Comparison of ENCODE assay signal across 7 mouse cellular contexts in genomic region chr15:8717021-8717571, GRCm38 (mm10). TPM values are rescaled to one million over a fixed set of nuclear protein-coding genes. Genes with fewer than 3 reads are reported as not detected.
DNase-seq lines count a peak whose midpoint lies in the region; ATAC-seq and TF ChIP-seq lines count a peak whose summit lies in the region.

No protein-coding gene starts in this region.

- no peak overlapping the region for H3K9ac ChIP-seq in lung, embryonic 16.5 days (ENCODE audit: low read length)
- no peak overlapping the region for H3K9ac ChIP-seq in embryonic facial prominence, embryonic 15.5 days
- no peak overlapping the region for H3K9ac ChIP-seq in hindbrain, embryonic 12.5 days
- H3K9ac ChIP-seq in intestine, embryonic 16.5 days (ENCODE audit: low read depth, low read length) = no peak overlapping the region

- no peaks in the 10 kb centered on the region for H3K9me3 ChIP-seq in lung, embryonic 16.5 days (ENCODE audit: control insufficient read depth, low read length)
- H3K9me3 ChIP-seq in embryonic facial prominence, embryonic 15.5 days (replicated peaks) = no peaks in the 10 kb centered on the region
- no peaks in the 10 kb centered on the region for H3K9me3 ChIP-seq in hindbrain, embryonic 12.5 days (replicated peaks)
- H3K9me3 ChIP-seq in intestine, embryonic 16.5 days (ENCODE audit: control insufficient read depth, low read length) = no peaks in the 10 kb centered on the region

- ATAC-seq in lung, embryonic 16.5 days (ENCODE audit: low read depth) = no peak
- no peak for ATAC-seq in embryonic facial prominence, embryonic 15.5 days (ENCODE audit: insufficient number of reproducible peaks, low FRiP score, low TSS enrichment, low read depth)
- peak; percentile 85 for ATAC-seq in hindbrain, embryonic 12.5 days (ENCODE audit: low FRiP score)
- ATAC-seq in monocyte, adult 5-6 weeks (replicated peaks; ENCODE audit: insufficient number of reproducible peaks, low FRiP score, low TSS enrichment, poor library complexity, severe bottlenecking) = no peak
- no peak for ATAC-seq in intestine, embryonic 16.5 days

- H3K27me3 ChIP-seq in lung, embryonic 16.5 days (ENCODE audit: control insufficient read depth, insufficient read depth, low read depth, low read length) = no peaks in the 10 kb centered on the region
- no peaks in the 10 kb centered on the region for H3K27me3 ChIP-seq in embryonic facial prominence, embryonic 15.5 days
- no peaks in the 10 kb centered on the region; the same call in 1 of the 2 replicates for H3K27me3 ChIP-seq in hindbrain, embryonic 12.5 days
- no peaks in the 10 kb centered on the region for H3K27me3 ChIP-seq in intestine, embryonic 16.5 days (replicated peaks; ENCODE audit: control insufficient read depth, insufficient read depth, low read length)

- DNase-seq in lung, postnatal 36 days = no peak

- WGBS in lung, embryonic 16.5 days = 30% methylated on average over 6 of the region's 6 CpGs
- WGBS in embryonic facial prominence, embryonic 15.5 days = 39% methylated on average over 6 of the region's 6 CpGs
- 24% methylated on average over 6 of the region's 6 CpGs for WGBS in hindbrain, embryonic 12.5 days
- 13% methylated on average over 6 of the region's 6 CpGs for WGBS in olfactory bulb, adult 2 months
- WGBS in intestine, embryonic 16.5 days = 34% methylated on average over 6 of the region's 6 CpGs

- H3K27ac ChIP-seq in lung, embryonic 16.5 days (ENCODE audit: low read length) = 0 out of 2 replicates have a peak overlapping the region, but pooled peaks have one; percentile 2
- H3K27ac ChIP-seq in embryonic facial prominence, embryonic 15.5 days (replicated peaks) = no peak overlapping the region
- H3K27ac ChIP-seq in hindbrain, embryonic 12.5 days = peak overlapping the region; percentile 60; the same call in 1 of the 2 replicates
- peak overlapping the region; percentile 69; the same call in 1 of the 2 replicates for H3K27ac ChIP-seq in olfactory bulb, adult 2 months (ENCODE audit: insufficient read depth, low read depth, low read length)
- H3K27ac ChIP-seq in intestine, embryonic 16.5 days (ENCODE audit: low read length) = no peak overlapping the region

- H3K4me3 ChIP-seq in lung, embryonic 16.5 days (ENCODE audit: low read length) = no peak overlapping the region
- no peak overlapping the region for H3K4me3 ChIP-seq in embryonic facial prominence, embryonic 15.5 days (replicated peaks)
- no peak overlapping the region for H3K4me3 ChIP-seq in hindbrain, embryonic 12.5 days
- no peak overlapping the region for H3K4me3 ChIP-seq in olfactory bulb, adult 2 months (ENCODE audit: insufficient read depth, low read depth, low read length)
- no peak overlapping the region for H3K4me3 ChIP-seq in intestine, embryonic 16.5 days (ENCODE audit: low read length)

- 0 out of 2 replicates have a peak, but pooled peaks cover 3% of the 10 kb centered on the region for H3K4me1 ChIP-seq in lung, embryonic 16.5 days (replicated peaks; ENCODE audit: control insufficient read depth, insufficient read depth, low read length)
- peaks cover 3% of the 10 kb centered on the region; the same call in 1 of the 2 replicates for H3K4me1 ChIP-seq in embryonic facial prominence, embryonic 15.5 days
- H3K4me1 ChIP-seq in hindbrain, embryonic 12.5 days = peaks cover 5% of the 10 kb centered on the region
- no peaks in the 10 kb centered on the region for H3K4me1 ChIP-seq in olfactory bulb, adult 2 months (ENCODE audit: control insufficient read depth, insufficient read depth, low read length)
- H3K4me1 ChIP-seq in intestine, embryonic 16.5 days (ENCODE audit: control insufficient read depth, insufficient read depth, low read length) = 0 out of 2 replicates have a peak, but pooled peaks cover 2% of the 10 kb centered on the region

- no peak for TF ChIP-seq CTCF in olfactory bulb, adult 2 months (IDR thresholded peaks at IDR 0.05; ENCODE audit: insufficient read depth, low read depth, low read length)

- H3K36me3 ChIP-seq in lung, embryonic 16.5 days (ENCODE audit: control insufficient read depth, insufficient read depth, low read length) = no peaks in the 10 kb centered on the region
- H3K36me3 ChIP-seq in embryonic facial prominence, embryonic 15.5 days = no peaks in the 10 kb centered on the region
- no peaks in the 10 kb centered on the region for H3K36me3 ChIP-seq in hindbrain, embryonic 12.5 days
- H3K36me3 ChIP-seq in intestine, embryonic 16.5 days (ENCODE audit: control insufficient read depth, insufficient read depth, low read length) = no peaks in the 10 kb centered on the region

- H3K4me2 ChIP-seq in lung, embryonic 16.5 days (ENCODE audit: low read depth, low read length) = peak overlapping the region; percentile 45; the same call in 1 of the 2 replicates
- H3K4me2 ChIP-seq in embryonic facial prominence, embryonic 15.5 days (replicated peaks) = 0 out of 2 replicates have a peak overlapping the region, but pooled peaks have one; percentile 15
- H3K4me2 ChIP-seq in hindbrain, embryonic 12.5 days (replicated peaks) = peak overlapping the region; percentile 41
- H3K4me2 ChIP-seq in intestine, embryonic 16.5 days (ENCODE audit: low read depth, low read length) = no peak overlapping the region

- no peak for TF ChIP-seq POLR2A in olfactory bulb, adult 2 months (IDR thresholded peaks at IDR 0.05; ENCODE audit: insufficient read depth, low read depth, low read length)

RNA-seq across cellular contexts. Expression of gene Slc1a3, which starts 6.5 kb away (rescaled TPM):
- polyA plus RNA-seq in lung, embryonic 16.5 days (2015; fragmentation: Nextera tagmentation; extraction: Ambion mirVana) = 23.5 and 25.2 TPM in 2 replicates
- 34.9 and 38.7 TPM in 2 replicates for polyA plus RNA-seq in embryonic facial prominence, embryonic 15.5 days (2015; fragmentation: Nextera tagmentation; extraction: Ambion mirVana)
- 97.2 and 112 TPM in 2 replicates for polyA plus RNA-seq in hindbrain, embryonic 12.5 days (2016; fragmentation: Nextera tagmentation; extraction: Ambion mirVana)
- polyA plus RNA-seq in olfactory bulb, adult 2 months (2012; ENCODE audit: insufficient read depth, insufficient read length, low replicate concordance, missing spikeins) = 294 and 312 TPM in 2 replicates
- total RNA-seq in monocyte, adult 5-6 weeks (2017) = 0.38 TPM in 1 of 3 replicates, not detected in the others
- polyA plus RNA-seq in intestine, embryonic 16.5 days (2015; fragmentation: Nextera tagmentation; extraction: Ambion mirVana) = 3.7 and 4.0 TPM in 2 replicates

Comparison
In these comparisons a context has a peak if more than half of its experiments do, and no peak if none do; other contexts are left out.
1. H3K27ac ChIP-seq: peak in lung, embryonic 16.5 days (single experiment), hindbrain, embryonic 12.5 days (single experiment) and olfactory bulb, adult 2 months (single experiment); none in embryonic facial prominence, embryonic 15.5 days (single experiment) and intestine, embryonic 16.5 days (single experiment).